Mouse (Mus musculus): ENCODE results near the gene Ddx28. TPM values are rescaled to one million over a fixed set of nuclear protein-coding genes. Genes with fewer than 3 reads are reported as not detected.
A peak's percentile ranks its signal among the peaks of the same experiment; 100 is the strongest.

Ddx28 gene
- polyA plus RNA-seq (2015; fragmentation: Nextera tagmentation; extraction: Ambion mirVana) = 21.3 and 21.7 TPM in 2 replicates

DNA sequence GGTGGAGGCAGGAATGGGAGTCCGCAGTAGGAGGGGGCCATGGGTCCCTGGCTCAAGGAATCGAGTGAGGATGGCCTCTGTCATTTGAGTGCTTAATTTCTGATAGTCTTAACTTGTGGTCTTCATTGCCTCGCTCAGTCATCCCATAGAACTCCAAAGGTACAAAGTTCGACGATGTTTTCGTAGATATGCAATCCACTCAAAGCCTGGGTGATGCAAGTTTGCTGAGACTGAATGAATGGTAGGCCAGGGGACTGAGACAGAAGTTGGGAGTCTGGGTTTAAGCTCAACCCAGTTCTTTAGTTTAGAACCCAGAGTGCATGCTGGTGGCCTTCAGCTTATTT is at the start of gene Ddx28:
Gene Ddx28 (minus strand): TSS at position 240 of the 344 bp plus-strand sequence.
- no peak for DNase-seq (ENCODE audit: low spot score)

DNA sequence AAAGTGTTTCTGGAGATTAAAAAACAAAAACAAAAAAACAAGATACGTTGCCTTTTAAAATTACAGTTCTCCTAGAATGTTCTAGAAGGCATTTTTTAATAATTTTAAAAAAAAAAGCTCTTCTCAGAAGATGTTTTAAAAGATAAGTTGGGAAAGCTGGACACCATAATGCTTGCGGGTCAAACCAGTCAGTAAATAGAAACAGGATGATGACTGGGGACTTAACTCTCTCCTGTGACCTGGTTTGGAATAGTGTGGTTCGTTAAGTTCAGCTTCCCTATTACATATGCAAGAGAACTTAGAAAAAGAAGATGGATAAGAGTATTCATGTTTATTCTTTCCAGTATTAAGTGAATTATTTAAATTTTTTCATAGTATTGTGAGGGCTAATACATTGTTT is 48.8 kb upstream of the Ddx28 start:
- peak; percentile 21 for DNase-seq (ENCODE audit: low spot score)

DNA sequence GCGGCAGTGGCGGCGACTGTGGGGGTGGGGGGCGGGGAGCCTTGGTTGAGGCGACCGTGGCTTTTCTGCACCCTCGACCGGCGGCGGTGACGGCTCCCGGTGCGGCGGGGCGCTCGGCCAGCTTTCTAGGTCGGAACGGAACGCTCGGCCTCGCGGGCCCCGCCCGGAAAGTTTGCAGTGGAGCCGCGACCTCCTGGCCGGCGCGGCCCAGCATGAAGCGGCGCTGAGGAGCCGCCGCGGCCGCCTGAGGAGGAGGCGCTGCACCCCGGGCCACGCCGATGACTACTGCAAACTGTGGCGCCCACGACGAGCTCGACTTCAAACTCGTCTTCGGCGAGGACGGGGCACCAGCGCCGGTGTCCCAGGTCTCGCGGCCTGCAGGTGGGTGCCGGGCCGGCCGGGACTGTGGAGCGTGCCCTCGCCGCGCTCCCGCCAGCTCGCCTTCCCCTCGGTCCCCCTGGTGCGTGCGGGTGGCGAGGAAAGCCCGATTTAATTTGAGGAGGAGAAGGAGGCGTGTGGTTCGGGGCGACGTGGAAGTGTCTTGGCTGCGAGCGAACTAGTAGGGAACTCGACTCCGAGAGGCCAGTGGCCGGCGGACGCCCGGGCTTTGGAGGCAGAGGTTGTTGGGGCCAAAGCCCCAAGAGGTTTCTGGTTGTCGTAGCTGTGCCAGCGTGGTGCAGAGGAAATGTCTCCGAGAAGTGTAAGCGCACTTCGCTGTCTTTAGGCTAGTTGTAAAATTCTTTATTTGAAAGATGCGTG is 48.1 kb upstream of the Ddx28 start:
- no peak for DNase-seq (ENCODE audit: low spot score)

DNA sequence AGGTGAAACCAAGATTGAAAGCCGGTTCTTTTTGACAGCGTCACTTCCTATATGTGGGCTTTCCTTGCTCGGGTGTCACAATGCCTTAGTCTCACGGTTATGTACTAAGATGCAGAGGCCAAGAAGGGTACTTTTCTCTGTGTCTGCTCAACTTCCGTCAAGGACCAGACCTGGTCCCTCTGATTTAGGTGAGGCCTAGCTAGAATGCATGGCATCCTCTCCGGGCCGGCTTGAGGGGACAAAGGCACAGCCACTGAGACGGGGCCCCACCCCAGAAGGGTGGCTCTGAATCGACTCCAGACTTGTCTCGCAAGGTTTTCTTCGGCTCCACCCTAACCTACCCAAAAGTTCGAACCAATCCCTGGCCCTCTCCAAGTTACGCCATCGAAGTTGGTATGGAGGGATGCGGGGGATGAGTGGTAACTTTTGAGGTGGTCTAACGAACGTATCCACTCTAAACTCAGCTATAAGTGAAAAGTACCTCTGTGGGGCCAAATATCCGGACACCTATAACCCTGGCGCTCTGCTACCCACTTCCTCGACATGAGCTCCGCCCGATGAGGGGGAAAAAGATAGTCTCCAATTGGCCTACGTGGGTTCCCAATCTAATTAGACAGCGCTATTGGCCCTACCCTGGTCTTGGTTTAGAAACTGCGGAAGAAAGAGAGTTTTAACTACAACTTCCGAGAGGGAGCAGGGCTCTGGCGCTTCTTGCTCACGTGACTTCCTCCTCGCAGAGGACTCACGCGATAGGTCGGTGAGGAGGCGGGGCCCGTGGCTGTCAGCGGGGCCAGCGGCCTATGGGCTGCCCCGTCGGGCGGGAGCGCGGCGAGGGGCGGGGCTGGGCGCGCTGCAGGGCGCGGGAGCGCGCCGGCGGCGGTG is 47.3 kb upstream of the Ddx28 start, which contains the start of gene Nfatc3:
Gene Nfatc3 (plus strand): TSS at position 110 of the 882 bp plus-strand sequence.
- DNase-seq (ENCODE audit: low spot score) = peak; percentile 98

DNA sequence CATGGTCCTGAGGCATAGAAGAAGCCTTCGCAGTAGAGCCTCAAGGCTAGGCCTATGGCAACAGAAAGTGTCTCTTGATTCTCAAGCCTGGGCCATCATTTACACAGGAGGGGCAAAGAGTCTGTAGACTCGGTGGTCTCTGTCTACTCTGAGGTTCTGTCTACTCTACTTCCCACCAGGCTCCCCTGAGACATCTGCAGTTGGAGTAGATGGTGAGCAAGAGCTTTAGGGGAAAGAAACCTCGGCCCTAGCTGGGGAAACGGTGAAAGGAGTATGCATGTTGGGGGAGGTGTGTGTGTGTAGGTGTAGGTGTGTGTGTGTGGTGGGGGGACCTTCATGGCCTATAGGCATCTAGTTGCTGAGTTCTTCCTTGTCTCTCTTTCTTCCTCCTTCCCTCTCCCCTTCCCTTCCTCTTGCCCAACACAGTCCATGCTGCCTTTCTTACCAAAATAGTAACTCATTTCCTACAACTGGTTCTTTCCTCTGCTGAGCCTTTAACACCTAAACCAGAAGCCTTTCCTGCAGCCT is 44.8 kb upstream of the Ddx28 start:
- DNase-seq (ENCODE audit: low spot score) = no peak

DNA sequence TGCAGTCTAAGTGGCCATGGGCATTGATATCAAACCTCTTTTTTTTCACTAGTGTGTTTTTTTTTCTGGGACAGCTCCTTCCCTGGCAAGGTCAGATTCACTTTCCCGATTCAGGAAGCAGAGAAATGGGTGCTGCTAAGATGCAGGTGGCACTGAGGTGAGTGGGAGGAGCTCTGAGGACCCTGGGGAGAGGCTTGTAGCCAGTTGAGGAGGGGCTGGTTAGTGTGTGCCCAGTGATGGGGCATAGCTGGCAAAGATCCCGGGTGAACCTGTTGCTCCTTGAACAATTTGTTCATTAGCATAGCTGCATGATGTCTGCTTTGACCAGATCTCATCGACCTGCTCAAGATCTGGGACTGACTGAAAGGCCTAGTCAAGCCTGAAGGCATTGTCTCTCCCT is 43.4 kb upstream of the Ddx28 start:
- DNase-seq (ENCODE audit: low spot score) = peak; percentile 41

DNA sequence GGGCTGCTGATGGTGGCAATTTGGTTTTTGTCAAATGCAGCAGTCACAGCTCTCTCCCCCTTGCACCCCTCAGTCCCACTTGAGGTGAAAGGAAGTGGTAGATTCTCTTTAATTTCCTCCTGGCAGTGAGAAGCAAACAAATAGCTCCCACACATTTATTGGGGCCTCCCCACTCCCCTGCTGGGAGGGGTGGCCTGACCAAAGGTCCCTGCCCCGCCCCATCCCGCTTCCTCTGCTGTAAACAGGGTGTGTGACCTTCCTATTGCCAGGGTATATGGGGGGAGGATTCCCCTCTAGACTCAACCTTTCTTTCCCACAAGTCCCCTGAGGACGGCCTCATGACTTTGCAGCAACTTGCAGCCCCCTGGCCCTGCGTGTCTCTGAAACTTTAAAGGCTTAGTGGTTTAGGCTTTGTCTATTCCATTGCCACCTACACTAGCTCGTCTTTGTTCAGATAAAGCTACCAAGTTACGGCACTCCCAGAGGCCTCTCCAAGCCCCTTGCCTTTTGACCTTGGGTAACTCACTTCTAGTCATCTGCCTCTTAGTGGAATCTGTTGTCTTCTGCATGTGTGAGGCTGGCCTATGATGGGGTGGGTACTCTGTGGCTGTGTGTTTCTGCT is 42.6 kb upstream of the Ddx28 start:
- DNase-seq (ENCODE audit: low spot score) = peak; percentile 82

DNA sequence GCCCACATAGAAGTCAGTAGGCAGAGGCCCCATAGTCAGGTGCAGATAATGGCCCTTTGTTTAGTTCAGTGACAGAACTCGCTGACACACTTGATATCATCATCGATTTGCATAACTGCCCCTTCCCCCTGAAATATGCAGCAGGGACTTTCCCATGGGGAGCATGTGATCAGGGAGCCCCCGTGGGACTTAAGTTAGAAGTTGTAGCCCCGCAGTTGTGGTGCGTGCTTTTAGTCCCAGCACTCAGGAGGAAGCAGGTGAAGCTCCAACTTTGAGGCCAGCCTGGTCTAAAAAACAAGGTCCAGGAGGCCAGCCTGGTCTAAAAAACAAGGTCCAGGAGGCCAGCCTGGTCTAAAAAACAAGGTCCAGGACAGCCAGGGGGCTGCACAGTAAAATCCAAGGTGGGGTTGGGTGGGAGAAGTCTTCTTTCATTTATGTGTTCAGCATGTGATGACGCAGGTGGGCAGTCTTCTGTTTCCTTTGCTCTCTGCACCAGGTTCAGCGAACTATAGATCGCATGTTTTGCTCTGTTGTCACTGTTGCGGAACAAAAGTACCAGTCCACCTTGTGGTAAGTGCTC is 40.9 kb upstream of the Ddx28 start:
- peak; percentile 70 for DNase-seq (ENCODE audit: low spot score)

DNA sequence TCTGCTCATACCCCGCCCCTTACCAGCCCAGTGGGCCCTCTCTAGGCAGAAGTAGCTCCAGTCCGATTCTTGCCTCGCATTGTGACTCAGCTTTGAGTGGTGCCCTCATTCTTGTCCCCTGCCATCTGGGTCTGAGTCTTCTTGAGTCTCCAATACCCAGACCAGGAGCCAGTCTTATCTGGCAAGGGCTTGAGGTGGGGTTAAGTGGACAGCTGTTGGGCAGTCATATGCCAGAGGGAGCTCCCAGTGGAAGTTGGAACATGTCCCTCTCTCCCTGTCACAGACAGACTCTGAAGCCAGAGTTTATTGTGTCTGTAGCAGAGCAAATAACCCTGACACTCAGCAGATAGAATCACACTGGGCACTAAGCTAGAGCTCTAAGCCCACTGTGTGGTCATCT is 39.4 kb upstream of the Ddx28 start:
- DNase-seq (ENCODE audit: low spot score) = no peak

DNA sequence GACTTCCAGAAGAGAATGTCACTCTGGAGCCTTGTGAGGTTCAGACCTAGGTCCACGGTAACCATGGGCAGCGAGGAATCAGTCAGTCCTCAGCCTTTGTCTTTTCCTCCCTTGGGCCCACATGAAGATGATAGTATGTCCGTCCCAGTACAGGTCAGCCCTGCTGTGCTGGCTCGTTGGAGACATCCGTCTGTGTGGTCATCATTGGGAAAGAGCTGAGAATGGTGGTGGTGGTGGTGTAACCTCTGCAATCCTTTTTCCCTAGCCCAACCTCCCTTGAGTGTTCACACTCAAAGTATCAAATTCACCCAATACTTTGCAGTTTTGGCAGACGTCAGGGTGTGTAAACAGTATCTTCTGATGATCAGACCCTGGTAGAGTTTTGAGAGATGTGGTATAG is 38.2 kb upstream of the Ddx28 start:
- DNase-seq (ENCODE audit: low spot score) = no peak

DNA sequence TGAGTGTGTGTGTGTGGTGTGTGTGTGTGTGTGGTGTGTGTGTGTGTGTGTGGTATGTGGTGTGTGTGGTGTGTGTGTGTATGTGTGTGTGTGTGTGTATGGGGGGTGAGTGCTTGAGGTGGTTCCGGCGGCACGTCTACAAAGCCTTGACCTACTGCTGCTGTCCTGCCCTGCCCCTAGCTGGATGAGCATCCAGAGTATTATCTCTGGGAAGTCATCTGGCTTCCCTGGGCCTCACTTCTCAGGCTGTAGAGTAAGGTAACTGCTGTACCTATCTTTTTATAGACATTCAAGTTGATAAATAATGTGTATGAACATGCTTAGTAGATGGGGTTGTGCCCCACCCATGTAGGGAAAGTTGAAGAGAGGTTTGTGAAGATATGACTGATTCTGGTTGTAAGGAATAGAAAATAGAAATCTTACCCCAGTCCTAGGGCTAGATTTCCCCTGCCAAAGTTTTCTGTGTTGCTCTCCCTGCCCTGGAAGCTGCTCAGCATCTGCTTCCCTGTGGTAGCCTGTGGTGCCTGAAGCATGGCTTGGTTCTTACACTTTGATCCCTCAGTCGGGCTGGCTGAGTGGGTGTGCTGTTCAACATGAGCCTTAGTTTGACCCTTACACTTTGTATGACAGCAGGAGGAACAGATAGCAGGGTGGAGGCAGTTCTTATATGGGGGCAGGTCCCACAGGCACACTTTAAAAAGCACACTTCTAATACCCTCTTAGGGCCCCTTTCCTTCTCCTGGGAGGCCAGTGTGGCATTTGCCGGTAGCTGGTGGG is 36.4 kb upstream of the Ddx28 start:
- no peak for DNase-seq (ENCODE audit: low spot score)

DNA sequence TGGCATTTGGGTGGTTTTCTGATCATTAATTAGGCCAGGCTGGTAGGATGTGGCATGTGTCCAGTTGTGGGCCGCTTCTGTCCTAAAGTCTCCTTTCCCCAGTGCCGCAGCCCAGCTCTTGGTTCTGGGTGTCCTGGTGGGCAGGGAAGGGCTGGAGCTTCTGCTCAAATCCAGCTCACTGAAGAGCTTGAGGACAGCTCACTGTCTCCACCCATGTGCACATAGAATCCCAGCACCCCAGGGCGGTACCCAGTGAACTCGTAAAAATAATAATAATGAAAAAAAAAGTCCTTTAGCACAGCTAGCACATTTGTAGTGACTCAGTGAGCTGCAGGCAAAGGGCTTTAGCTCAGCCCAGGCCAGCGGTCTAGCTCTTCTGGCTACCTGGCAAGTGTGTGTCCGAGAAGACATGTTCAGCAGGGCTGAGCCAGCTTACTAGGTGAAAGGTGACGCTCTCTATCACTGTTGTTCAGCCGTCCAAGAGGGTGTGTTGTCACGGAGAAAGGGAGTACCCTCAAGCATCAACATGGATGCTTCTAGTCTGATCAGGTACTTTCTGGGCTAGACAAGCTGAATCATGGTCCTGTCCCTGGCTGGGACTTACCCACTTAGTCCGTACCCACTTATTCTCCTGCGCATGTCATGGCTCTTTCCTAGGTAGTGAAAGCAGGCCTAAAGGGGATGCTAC is 35.3 kb upstream of the Ddx28 start:
- DNase-seq (ENCODE audit: low spot score) = no peak

DNA sequence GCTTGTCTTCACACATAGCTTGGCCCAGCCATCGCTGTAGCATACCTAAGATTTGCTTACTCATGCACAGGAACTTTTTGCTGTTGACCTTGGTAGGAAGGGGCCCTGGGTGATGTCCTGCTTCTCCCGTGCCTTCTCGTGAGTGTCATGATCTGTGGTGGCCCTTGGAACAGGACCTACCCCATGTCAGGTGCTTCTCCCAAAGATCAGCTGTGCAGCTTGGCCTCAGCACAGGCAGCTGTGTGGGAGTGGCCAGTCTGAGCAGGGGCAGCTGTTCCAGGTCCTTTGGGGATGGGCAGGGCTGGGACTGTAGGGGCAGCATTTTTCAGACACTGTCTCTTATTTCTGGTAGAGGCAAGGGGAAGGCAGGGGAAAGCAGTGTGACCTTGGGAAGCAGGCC is 32.5 kb upstream of the Ddx28 start:
- no peak for DNase-seq (ENCODE audit: low spot score)

DNA sequence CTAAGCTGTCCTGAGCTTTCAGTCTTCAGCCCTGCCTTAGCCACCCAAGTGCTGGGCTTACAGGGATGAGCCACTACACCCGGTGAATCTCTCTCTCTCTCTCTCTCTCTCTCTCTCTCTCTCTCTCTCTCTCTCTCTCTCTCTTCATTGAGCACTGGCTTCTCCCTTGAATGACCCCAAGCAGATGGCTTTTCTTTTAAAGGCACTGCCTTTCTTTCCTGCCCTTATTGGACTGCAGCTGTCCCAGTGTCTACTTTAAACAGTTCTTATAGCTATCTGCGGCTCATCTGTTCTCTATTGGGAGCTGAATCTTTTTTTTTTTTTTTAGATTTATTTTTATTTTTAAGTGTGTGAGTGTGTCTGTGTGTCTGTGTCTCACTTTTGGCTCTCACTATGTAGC is 31.4 kb upstream of the Ddx28 start:
- DNase-seq (ENCODE audit: low spot score) = no peak

DNA sequence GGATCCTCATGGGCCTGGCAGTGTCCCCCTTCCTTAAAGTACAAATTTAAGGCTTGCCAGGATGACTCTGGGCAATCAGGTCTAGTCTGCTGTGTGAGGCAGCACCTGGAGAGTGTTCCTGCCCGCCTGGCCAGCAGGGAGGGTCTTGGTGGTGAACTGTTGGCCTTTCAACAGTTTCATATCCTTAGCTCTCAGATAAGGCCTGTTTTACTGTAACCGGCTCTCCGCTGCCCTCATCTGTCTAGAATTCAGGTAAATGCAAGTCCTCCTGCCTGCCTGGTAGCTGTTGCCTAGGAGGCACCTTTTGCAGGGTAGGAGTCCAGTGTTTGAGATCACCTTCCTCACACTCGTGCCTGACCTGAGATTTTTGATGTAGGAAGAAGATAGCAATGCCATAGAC is 28.5 kb upstream of the Ddx28 start:
- DNase-seq (ENCODE audit: low spot score) = no peak

DNA sequence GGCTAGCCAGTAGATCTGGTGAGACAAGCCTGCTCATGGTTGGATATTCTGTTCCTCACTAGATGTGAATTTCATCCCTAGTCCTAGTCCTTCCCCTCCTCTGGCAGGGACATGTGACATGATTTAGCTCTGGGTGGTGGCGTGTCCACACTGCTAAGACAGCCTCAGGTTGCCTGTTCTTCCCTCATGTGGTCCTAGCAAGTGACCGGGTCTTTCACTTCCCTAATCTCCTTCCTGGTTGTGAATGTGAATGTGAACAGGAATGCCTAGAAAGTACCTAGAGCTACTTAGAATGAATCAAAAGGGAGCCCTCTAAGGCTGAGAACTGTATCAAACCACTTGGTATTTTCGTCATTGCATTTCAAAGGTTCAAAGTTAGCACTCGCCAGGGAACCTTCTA is 27.9 kb upstream of the Ddx28 start:
- no peak for DNase-seq (ENCODE audit: low spot score)

DNA sequence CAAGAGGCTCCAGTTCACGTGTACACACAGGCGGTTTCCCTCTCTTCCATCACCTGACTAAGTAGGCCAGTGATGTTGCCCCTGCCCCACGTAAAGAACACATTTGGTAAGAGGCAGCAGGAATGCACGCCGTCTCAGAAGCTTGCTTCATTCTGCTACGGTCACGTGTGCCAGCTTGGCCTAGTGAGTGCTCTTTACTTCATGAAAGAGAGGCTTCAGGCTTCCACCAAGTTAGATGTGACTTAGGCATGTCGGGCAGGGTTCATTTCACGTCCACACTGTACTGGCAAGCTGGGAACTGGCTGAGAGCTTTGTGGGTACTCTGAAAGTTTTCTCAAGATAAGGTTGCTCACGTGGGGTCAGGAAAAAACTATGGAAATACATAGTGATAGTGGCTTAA is 27.0 kb upstream of the Ddx28 start:
- peak; percentile 3 for DNase-seq (ENCODE audit: low spot score)

DNA sequence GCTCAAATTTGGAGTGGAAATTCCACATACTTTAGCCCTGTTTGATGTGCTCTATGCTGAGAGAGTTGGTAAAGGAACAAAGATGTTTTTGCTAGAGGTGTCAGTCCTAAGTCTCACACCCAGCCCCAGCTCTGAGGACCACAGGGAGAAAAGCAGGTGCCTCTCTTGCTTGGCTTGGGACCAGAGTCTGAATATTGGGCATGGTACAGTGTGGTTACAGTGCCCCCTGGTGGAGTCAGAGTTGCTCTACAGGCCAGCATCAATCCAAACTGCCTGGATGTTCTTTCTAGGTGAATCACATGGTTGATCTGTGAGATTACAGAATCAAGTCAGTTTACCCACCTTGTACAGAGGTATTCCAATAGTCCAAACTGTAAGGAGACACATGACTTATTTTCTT is 10.8 kb upstream of the Ddx28 start:
- DNase-seq (ENCODE audit: low spot score) = peak; percentile 87

DNA sequence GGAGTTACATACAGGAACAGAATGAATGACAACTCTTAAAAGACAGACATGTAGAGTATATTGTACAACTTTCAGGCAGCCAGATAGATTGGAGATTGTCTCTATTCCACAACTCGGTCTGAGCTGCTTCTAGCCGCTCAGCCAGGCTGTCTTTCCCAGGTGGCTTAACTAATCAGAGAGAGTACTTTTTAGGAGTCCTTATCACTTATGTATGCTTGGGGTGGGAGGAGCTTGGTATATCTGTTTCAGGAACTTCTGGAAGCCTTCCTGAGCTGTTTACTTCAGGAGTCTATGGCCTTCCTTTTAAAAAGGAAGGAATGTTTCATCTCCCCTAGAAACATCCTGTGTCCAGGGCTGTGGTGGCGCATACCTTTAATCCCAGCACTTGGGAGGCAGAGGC is 6.4 kb upstream of the Ddx28 start:
- no peak for DNase-seq (ENCODE audit: low spot score)

DNA sequence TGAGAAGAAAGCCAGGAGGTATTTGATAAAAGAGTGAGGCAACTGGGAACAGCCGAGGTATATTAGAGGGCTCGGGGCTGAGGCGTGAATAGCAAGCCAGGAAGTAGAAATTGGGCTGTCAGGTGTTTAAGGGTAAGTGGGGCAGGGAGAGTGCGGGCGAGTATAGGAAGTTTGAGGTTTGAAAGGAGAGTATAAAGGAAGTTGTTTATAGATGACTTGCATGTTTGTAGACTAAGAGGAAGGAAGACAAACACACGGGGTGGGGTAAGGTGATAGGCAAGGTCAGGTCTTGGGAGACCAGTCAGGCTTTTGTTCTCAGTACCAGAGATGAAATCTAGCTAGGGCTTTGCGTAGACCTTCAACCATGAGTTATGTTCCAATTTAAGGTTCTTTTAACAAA is 5.4 kb upstream of the Ddx28 start:
- peak; percentile 69 for DNase-seq (ENCODE audit: low spot score)

Data from thymus, postnatal 0 days (tissue).